Mouse (Mus musculus): Measurements from ENCODE around the gene Zdhhc6. TPM values are rescaled to one million over a fixed set of nuclear protein-coding genes. Genes with fewer than 3 reads are reported as not detected.

Gene Zdhhc6
- polyA plus RNA-seq, 1 experiment: 29.1 TPM

- Histone ChIP-seq H3K36me3 (ENCODE audit: control insufficient read depth, insufficient read depth, low read length) (peaks cover 3% of the 10 kb centered on the region), H3K27ac (ENCODE audit: insufficient read depth, low read depth, low read length) (no peak overlapping the region), H3K27me3 (replicated peaks; ENCODE audit: control insufficient read depth, insufficient read depth, low read length) (no peaks in the 10 kb centered on the region), H3K4me1 (ENCODE audit: control insufficient read depth, insufficient read depth, low read length) (no peaks in the 10 kb centered on the region), H3K4me3 (ENCODE audit: insufficient read depth, low read depth, low read length) (no peak overlapping the region)
- DNase-seq: no peak
- 83% methylated on average over 4 of the region's 4 CpGs for WGBS
- TF ChIP-seq CTCF (conservative IDR thresholded peaks at IDR 0.05; ENCODE audit: insufficient read depth, insufficient read length, low read depth, low read length) (no peak), POLR2A (IDR thresholded peaks at IDR 0.05; ENCODE audit: low read depth, low read length) (no peak)
Observed at GRCm38 (mm10) chr19:55327510-55327909, 11.7 kb upstream of the Zdhhc6 start.

GRCm38 (mm10) chr19:55322604-55323003, 6.8 kb upstream of the Zdhhc6 start:
- Histone ChIP-seq H3K27ac (ENCODE audit: insufficient read depth, low read depth, low read length) (no peak overlapping the region), H3K4me3 (ENCODE audit: insufficient read depth, low read depth, low read length) (no peak overlapping the region), H3K27me3 (replicated peaks; ENCODE audit: control insufficient read depth, insufficient read depth, low read length) (no peaks in the 10 kb centered on the region), H3K4me1 (ENCODE audit: control insufficient read depth, insufficient read depth, low read length) (peaks cover 6% of the 10 kb centered on the region; the same call in 1 of the 2 replicates), H3K36me3 (ENCODE audit: control insufficient read depth, insufficient read depth, low read length) (no peaks in the 10 kb centered on the region; the same call in 1 of the 2 replicates)
- 95% methylated on average over 8 of the region's 8 CpGs for WGBS
- TF ChIP-seq POLR2A (IDR thresholded peaks at IDR 0.05; ENCODE audit: low read depth, low read length): no peak
- TF ChIP-seq CTCF (conservative IDR thresholded peaks at IDR 0.05; ENCODE audit: insufficient read depth, insufficient read length, low read depth, low read length): no peak
- no peak for DNase-seq

GRCm38 (mm10) chr19:55319521-55319920, 3.7 kb upstream of the Zdhhc6 start:
- DNase-seq: peak; percentile 14
- H3K27me3 ChIP-seq (replicated peaks; ENCODE audit: control insufficient read depth, insufficient read depth, low read length): no peaks in the 10 kb centered on the region
- H3K27ac ChIP-seq (ENCODE audit: insufficient read depth, low read depth, low read length): peak overlapping the region; percentile 19; the same call in 1 of the 2 replicates
- 38% methylated on average over 5 of the region's 5 CpGs for WGBS
- peaks cover 8% of the 10 kb centered on the region; the same call in 1 of the 2 replicates for H3K4me1 ChIP-seq (ENCODE audit: control insufficient read depth, insufficient read depth, low read length)
- no peak for TF ChIP-seq CTCF (conservative IDR thresholded peaks at IDR 0.05; ENCODE audit: insufficient read depth, insufficient read length, low read depth, low read length)
- no peak for TF ChIP-seq POLR2A (IDR thresholded peaks at IDR 0.05; ENCODE audit: low read depth, low read length)
- no peak overlapping the region for H3K4me3 ChIP-seq (ENCODE audit: insufficient read depth, low read depth, low read length)
- H3K36me3 ChIP-seq (ENCODE audit: control insufficient read depth, insufficient read depth, low read length): no peaks in the 10 kb centered on the region; the same call in 1 of the 2 replicates

DNA sequence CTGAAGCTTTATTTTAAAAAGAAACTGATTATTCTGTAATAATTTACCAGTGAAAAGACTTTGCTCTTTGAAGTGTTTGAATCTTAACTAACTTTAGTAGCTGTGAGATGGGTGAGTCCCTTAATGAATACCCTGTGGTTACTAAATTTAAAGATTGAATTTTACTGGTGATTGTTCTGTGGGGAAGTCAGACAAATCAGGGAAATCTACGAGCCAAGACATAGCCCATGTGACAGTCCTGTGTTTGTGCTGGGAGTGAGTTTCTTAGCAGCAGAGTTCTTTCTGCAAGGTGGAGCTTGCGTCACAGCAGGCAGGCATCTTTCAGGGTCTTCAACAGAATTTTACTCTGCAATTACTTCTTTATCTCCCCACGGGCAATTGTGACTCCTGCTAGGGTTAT, 3.2 kb upstream of the Zdhhc6 start:
- Histone ChIP-seq H3K27ac (ENCODE audit: insufficient read depth, low read depth, low read length) (peak overlapping the region; percentile 19; the same call in 1 of the 2 replicates), H3K36me3 (ENCODE audit: control insufficient read depth, insufficient read depth, low read length) (no peaks in the 10 kb centered on the region; the same call in 1 of the 2 replicates), H3K4me1 (ENCODE audit: control insufficient read depth, insufficient read depth, low read length) (peaks cover 8% of the 10 kb centered on the region; the same call in 1 of the 2 replicates), H3K27me3 (replicated peaks; ENCODE audit: control insufficient read depth, insufficient read depth, low read length) (no peaks in the 10 kb centered on the region), H3K4me3 (ENCODE audit: insufficient read depth, low read depth, low read length) (no peak overlapping the region)
- 45% methylated on average over 3 of the region's 3 CpGs for WGBS
- no peak for TF ChIP-seq CTCF (conservative IDR thresholded peaks at IDR 0.05; ENCODE audit: insufficient read depth, insufficient read length, low read depth, low read length)
- no peak for TF ChIP-seq POLR2A (IDR thresholded peaks at IDR 0.05; ENCODE audit: low read depth, low read length)
- peak; percentile 62 for DNase-seq

GRCm38 (mm10) chr19:55316901-55317300, 1.1 kb upstream of the Zdhhc6 start:
- H3K27me3 ChIP-seq (replicated peaks; ENCODE audit: control insufficient read depth, insufficient read depth, low read length): no peaks in the 10 kb centered on the region
- 28% methylated on average over 10 of the region's 10 CpGs for WGBS
- no peaks in the 10 kb centered on the region; the same call in 1 of the 2 replicates for H3K36me3 ChIP-seq (ENCODE audit: control insufficient read depth, insufficient read depth, low read length)
- H3K4me3 ChIP-seq (ENCODE audit: insufficient read depth, low read depth, low read length): peak overlapping the region; percentile 13; the same call in 1 of the 2 replicates
- DNase-seq: no peak
- H3K4me1 ChIP-seq (ENCODE audit: control insufficient read depth, insufficient read depth, low read length): peaks cover 8% of the 10 kb centered on the region; the same call in 1 of the 2 replicates
- H3K27ac ChIP-seq (ENCODE audit: insufficient read depth, low read depth, low read length): no peak overlapping the region; the same call in 1 of the 2 replicates
- TF ChIP-seq CTCF (conservative IDR thresholded peaks at IDR 0.05; ENCODE audit: insufficient read depth, insufficient read length, low read depth, low read length): no peak
- TF ChIP-seq POLR2A (IDR thresholded peaks at IDR 0.05; ENCODE audit: low read depth, low read length): no peak

- under 1% methylated on average over 48 of the region's 48 CpGs for WGBS
- peak within 1 kb of the TSS; percentile 88 for H3K27ac ChIP-seq (ENCODE audit: insufficient read depth, low read depth, low read length)
- H3K36me3 ChIP-seq (ENCODE audit: control insufficient read depth, insufficient read depth, low read length): no peaks in the 10 kb centered on the region; the same call in 1 of the 2 replicates
- peak; percentile 93 for DNase-seq
- H3K27me3 ChIP-seq (replicated peaks; ENCODE audit: control insufficient read depth, insufficient read depth, low read length): no peaks in the 10 kb centered on the region
- TF ChIP-seq CTCF (conservative IDR thresholded peaks at IDR 0.05; ENCODE audit: insufficient read depth, insufficient read length, low read depth, low read length) (peak; percentile 32; the same call in 1 of the 2 replicates), POLR2A (IDR thresholded peaks at IDR 0.05; ENCODE audit: low read depth, low read length) (peak; percentile 49)
- peak within 1 kb of the TSS; percentile 76 for H3K4me3 ChIP-seq (ENCODE audit: insufficient read depth, low read depth, low read length)
- peaks cover 8% of the 10 kb centered on the region; the same call in 1 of the 2 replicates for H3K4me1 ChIP-seq (ENCODE audit: control insufficient read depth, insufficient read depth, low read length)
Observed at GRCm38 (mm10) chr19:55316109-55316714, 380 bp upstream of the Zdhhc6 start, which contains the start of gene Vti1a. Gene Vti1a (plus strand): TSS chr19:55316295.

DNA sequence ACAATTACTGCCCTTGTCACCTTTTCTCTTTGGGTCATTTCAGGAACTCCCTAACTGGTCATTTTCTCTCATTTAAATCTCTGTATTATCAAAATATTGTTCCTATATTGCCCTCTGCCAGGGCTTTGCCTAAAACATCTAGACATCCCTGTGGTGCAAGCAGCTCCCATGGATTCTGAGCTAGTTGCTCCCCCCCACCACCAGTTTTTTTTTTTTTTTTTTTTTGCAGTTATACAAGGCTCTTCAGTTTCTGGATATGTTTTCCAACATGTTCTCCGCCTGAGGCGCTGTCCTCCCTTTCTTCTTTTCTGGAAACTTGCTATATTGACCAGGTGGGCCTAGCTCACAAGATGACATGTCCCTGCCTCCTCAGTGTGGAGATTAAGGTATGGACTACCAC, 2.2 kb downstream of the Zdhhc6 start:
- peaks cover 3% of the 10 kb centered on the region; the same call in 1 of the 2 replicates for H3K4me1 ChIP-seq (ENCODE audit: control insufficient read depth, insufficient read depth, low read length)
- peaks cover 1% of the 10 kb centered on the region; the same call in 1 of the 2 replicates for H3K36me3 ChIP-seq (ENCODE audit: control insufficient read depth, insufficient read depth, low read length)
- no peak overlapping the region for H3K27ac ChIP-seq (ENCODE audit: insufficient read depth, low read depth, low read length)
- 91% methylated on average over 2 of the region's 2 CpGs for WGBS
- TF ChIP-seq POLR2A (IDR thresholded peaks at IDR 0.05; ENCODE audit: low read depth, low read length): no peak
- H3K4me3 ChIP-seq (ENCODE audit: insufficient read depth, low read depth, low read length): no peak overlapping the region
- H3K27me3 ChIP-seq (replicated peaks; ENCODE audit: control insufficient read depth, insufficient read depth, low read length): no peaks in the 10 kb centered on the region
- DNase-seq: no peak

Data from kidney, adult 2 months (tissue).